Mouse (Mus musculus) kidney, adult 2 months (tissue): ENCODE results near the gene Hacd4. TPM values are rescaled to one million over a fixed set of nuclear protein-coding genes. Genes with fewer than 3 reads are reported as not detected.

Experiments
- DNase-seq: peaks from one replicate; pipeline ENCODE4 v3.0.0; 2021
- H3K27ac ChIP-seq: fragments of 200-500 bp; 2 replicates; pipeline ENCODE4 v1.5.1; 2012; ENCODE audit warnings: low read depth, low read length, control low read depth, inconsistent platforms; ENCODE audit not compliant: insufficient read depth
- H3K27me3 ChIP-seq: fragments of 200-500 bp; replicated peaks from 2 replicates; pipeline ENCODE4 v1.6.1; 2012; ENCODE audit warnings: mild to moderate bottlenecking, moderate library complexity, low read length, inconsistent platforms; ENCODE audit not compliant: control insufficient read depth, insufficient read depth
- H3K36me3 ChIP-seq: fragments of 200-500 bp; 2 replicates; pipeline ENCODE4 v1.6.1; 2012; ENCODE audit warnings: mild to moderate bottlenecking, moderate library complexity, low read length, inconsistent platforms; ENCODE audit not compliant: control insufficient read depth, insufficient read depth
- H3K4me1 ChIP-seq: fragments of 200-500 bp; 2 replicates; pipeline ENCODE4 v1.6.1; 2011; ENCODE audit warnings: low read length; ENCODE audit not compliant: control insufficient read depth, insufficient read depth
- H3K4me3 ChIP-seq: fragments of 200-500 bp; 2 replicates; pipeline ENCODE4 v1.5.1; 2011; ENCODE audit warnings: mild to moderate bottlenecking, low read depth, low read length, control low read depth; ENCODE audit not compliant: insufficient read depth
- CTCF ChIP-seq: fragments of 200-500 bp; conservative IDR thresholded peaks from 2 replicates; pipeline ENCODE4 v1.5.1; 2011; ENCODE audit warnings: low read depth, mild to moderate bottlenecking, control low read depth, low read length, moderate library complexity, mixed read lengths; ENCODE audit not compliant: insufficient read depth, insufficient read length
- POLR2A ChIP-seq: fragments of 200-500 bp; IDR thresholded peaks from one replicate; pipeline ENCODE4 v1.6.1; 2011; ENCODE audit warnings: low read depth, low read length, control low read depth
- WGBS: fragments of 180-500 bp; shearing (Covaris S2); methylation state at CpG from one replicate; pipeline ENCODE4 v1.1.7; 2018; 5-methylcytosine and 5-hydroxymethylcytosine counted together
- polyA plus RNA-seq: library from polyadenylated mRNA; depleted of rRNA; stranded (reverse); fragments of >200 nt; gene quantifications from 2 replicates; pipeline ENCODE4 v1.2.3, GENCODE M21; 2012

Gene Hacd4
- polyA plus RNA-seq, 1 experiment, result 3.7 TPM

- Histone ChIP-seq H3K27ac (no peak overlapping the region), H3K36me3 (no peaks in the 10 kb centered on the region), H3K4me3 (no peak overlapping the region), H3K27me3 (no peaks in the 10 kb centered on the region), H3K4me1 (no peaks in the 10 kb centered on the region)
- WGBS, result 87% methylated on average over 8 of the region's 8 CpGs
- no peak for DNase-seq
- no peak for TF ChIP-seq CTCF
- TF ChIP-seq POLR2A, result no peak
These were observed 6.2 kb downstream of the Hacd4 start for GRCm38 (mm10) chr4:88432412-88433024.

DNA sequence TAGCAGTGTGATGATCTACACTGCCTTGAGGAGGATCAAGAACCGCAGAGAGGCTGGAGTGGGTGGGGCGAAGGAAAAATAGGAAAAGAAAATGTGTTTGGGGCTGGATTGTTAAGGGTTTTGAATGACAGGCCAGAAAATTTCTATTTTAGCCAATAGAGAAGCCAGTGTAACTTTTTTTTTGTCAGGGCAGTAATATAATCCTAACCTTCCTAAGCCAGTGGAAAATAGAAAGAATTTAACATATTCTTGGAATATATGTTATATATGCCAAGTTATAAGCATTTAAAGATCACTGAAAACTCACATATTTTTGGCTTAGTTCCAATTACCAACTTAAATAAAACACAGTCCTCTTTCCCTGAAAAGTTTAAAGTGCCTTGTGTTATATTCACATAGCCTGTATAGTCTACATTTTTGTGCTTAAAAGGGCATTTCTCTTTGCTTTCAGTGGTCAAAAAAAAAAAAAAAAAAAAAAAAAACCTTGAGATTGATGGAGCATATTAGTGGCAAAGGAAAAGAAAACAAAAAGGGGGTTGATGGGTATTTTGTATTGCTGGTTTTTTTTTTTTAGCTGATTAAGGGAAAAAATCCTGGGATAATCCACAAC is 11.0 kb downstream of the Hacd4 start:
- Histone ChIP-seq H3K27me3 (no peaks in the 10 kb centered on the region), H3K36me3 (no peaks in the 10 kb centered on the region), H3K4me1 (no peaks in the 10 kb centered on the region), H3K27ac (no peak overlapping the region), H3K4me3 (no peak overlapping the region)
- TF ChIP-seq POLR2A (no peak), CTCF (no peak)
- WGBS, result 92% methylated on average over 2 of the region's 2 CpGs
- no peak for DNase-seq

GRCm38 (mm10) chr4:88424563-88424962 is 14.2 kb downstream of the Hacd4 start:
- DNase-seq, result no peak
- Histone ChIP-seq H3K27me3 (no peaks in the 10 kb centered on the region), H3K4me1 (no peaks in the 10 kb centered on the region), H3K4me3 (no peak overlapping the region), H3K27ac (no peak overlapping the region), H3K36me3 (no peaks in the 10 kb centered on the region)
- TF ChIP-seq POLR2A (no peak), CTCF (no peak)

- H3K4me1 ChIP-seq, result no peaks in the 10 kb centered on the region
- DNase-seq, result no peak
- TF ChIP-seq CTCF, result no peak
- TF ChIP-seq POLR2A, result no peak
- 94% methylated on average over 5 of the region's 5 CpGs for WGBS
- no peaks in the 10 kb centered on the region for H3K27me3 ChIP-seq
- H3K27ac ChIP-seq, result no peak overlapping the region
- H3K4me3 ChIP-seq, result no peak overlapping the region
- no peaks in the 10 kb centered on the region; the same call in 1 of the 2 replicates for H3K36me3 ChIP-seq
These were observed 19.4 kb downstream of the Hacd4 start for GRCm38 (mm10) chr4:88419378-88419777.

DNA sequence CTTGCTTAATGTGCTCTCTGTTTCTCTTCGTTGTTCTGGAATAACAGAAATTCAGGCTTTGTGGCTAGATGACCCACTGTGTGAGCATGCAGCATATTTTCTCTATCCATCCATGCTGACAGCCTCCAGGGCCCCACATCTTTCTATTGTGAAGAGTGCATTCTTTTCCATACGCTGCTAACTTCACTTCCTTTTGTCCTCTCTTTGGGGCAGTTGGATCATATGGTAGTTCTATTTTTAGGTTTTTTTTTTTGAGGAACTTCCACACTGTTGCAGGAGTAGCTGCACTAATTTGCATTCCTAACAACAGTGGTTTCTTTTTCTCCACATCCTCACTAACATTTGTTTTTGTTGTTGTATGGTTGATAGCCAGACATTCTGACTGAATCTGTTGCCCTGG is 23.7 kb downstream of the Hacd4 start:
- no peak for TF ChIP-seq CTCF
- no peak for TF ChIP-seq POLR2A
- no peak for DNase-seq
- 61% methylated on average over 2 of the region's 2 CpGs for WGBS
- H3K36me3 ChIP-seq, result no peaks in the 10 kb centered on the region; the same call in 1 of the 2 replicates
- no peak overlapping the region for H3K27ac ChIP-seq
- no peak overlapping the region for H3K4me3 ChIP-seq
- no peaks in the 10 kb centered on the region for H3K4me1 ChIP-seq
- H3K27me3 ChIP-seq, result no peaks in the 10 kb centered on the region

DNA sequence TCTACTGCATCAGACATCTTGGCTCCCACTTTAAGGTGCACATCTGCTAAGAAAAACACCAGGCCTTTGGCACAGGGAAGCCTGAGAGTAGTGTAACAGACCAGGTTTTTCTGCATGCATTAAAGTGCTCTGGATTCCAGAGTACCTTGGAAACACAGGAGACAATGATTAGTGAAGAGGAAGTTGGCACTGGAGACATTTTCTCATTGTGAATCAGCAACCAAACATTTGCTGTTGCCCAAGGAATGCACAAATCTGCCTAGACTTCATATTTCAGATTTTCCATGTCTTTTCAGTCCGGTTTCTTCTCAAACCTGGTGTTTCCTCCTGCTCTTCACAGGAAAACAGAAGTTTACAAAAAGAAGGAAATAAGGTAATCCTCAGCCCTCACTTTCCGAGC is 26.4 kb downstream of the Hacd4 start:
- 71% methylated on average over 2 of the region's 2 CpGs for WGBS
- TF ChIP-seq POLR2A (no peak), CTCF (no peak)
- Histone ChIP-seq H3K27me3 (no peaks in the 10 kb centered on the region), H3K27ac (peak overlapping the region; percentile 50; the same call in 1 of the 2 replicates), H3K4me1 (no peaks in the 10 kb centered on the region), H3K36me3 (no peaks in the 10 kb centered on the region; the same call in 1 of the 2 replicates), H3K4me3 (no peak overlapping the region)
- peak; percentile 12 for DNase-seq

DNA sequence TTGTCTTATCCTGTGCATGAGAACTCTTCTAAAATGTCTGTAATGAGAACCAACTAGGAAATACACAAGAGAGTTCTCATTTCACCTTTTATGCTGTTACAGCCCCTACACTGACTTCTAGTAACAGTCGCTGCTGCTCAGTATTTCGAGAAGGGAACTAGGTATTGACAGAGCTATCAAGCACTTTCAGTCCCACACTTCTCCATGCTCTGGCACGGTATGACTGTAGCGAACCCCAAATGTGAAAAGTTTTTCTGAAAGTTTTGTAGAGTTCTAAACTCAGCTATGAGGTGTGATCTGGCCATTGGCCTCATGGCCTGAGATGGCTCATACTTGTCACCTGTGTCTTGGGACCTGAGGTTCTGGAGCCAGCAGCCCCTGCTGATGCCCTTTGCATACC is 29.4 kb downstream of the Hacd4 start:
- Histone ChIP-seq H3K36me3 (no peaks in the 10 kb centered on the region; the same call in 1 of the 2 replicates), H3K27ac (no peak overlapping the region), H3K27me3 (no peaks in the 10 kb centered on the region), H3K4me1 (no peaks in the 10 kb centered on the region), H3K4me3 (no peak overlapping the region)
- TF ChIP-seq CTCF, result no peak
- no peak for TF ChIP-seq POLR2A
- 94% methylated on average over 4 of the region's 4 CpGs for WGBS
- no peak for DNase-seq
